Mouse (Mus musculus): ENCODE measurements around the gene Spdye4a.

DNA sequence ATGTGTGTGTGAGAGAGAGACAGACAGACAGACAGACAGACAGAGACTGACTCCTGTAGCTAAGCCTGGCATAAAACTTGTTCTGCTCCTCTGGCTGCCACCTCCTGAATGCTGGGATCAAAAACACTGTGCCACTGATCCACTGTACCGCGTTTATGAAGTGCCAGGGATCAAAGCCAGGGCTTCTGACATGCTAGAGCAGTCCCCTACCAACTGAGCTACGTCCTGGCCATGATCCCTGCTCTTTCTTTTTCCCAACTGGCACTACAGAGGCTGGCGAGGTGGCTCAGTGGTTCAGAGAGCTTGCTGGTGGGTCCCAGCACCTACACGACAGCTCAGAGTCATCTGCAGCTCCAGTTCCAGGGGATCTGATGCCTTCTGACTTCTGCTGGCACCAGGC is 49.1 kb upstream of the Spdye4a start:
- TF ChIP-seq CTCF (IDR thresholded peaks at IDR 0.05) (no peak), POLR2A (IDR thresholded peaks at IDR 0.05; ENCODE audit: insufficient read depth, low read depth, low read length) (no peak), EP300 (IDR thresholded peaks at IDR 0.05; ENCODE audit: insufficient read depth, low read depth, low read length) (no peak)

All from heart, adult 2 months (tissue).